Mouse (Mus musculus): ENCODE results near the gene Hist1h4b.

Hist1h4b gene

DNA sequence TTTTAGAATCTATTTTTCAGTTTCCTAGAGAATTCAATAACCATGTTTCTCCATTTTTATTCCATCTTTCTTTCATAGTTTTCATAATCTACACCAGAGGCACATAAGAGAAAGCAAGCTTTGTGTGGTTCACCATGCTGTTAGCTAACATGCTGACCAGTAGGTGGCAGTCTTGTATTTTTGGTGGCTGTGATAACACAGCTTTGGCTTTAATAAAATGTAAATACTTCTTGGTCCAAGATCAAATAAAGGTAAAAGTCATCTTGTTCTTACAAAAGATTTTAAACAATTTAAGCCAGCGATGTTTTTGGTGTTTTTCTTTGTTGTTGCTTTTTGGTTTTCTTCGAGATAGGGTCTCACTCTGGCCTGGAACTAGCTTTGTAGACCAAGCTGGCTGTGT lies 35.7 kb downstream of the Hist1h4b start:
- peak; percentile 31 to 78 for DNase-seq (ENCODE audit: inconsistent age in 2 of 2, low spot score in 1 of 2)

DNA sequence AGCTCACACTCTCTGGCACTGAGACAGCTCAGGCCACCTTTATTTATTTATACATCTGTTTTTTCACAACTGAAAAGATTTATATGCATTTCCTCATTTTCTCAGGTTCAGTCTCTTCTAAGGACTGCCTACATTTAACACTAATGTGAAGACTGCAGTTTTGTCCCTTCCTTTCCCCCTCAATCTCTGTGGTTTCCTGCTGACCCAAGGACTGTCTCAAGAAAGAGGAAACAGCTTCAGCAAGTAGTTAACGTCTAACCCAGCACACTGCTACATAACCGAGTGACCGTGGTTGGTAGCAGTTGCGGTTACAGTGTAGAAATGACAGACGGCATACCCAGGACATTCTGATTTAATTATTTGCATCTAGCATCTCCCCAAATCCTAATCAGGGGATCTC lies 42.6 kb downstream of the Hist1h4b start:
- DNase-seq (ENCODE audit: inconsistent age in 2 of 2, low spot score in 1 of 2): no peak

DNA sequence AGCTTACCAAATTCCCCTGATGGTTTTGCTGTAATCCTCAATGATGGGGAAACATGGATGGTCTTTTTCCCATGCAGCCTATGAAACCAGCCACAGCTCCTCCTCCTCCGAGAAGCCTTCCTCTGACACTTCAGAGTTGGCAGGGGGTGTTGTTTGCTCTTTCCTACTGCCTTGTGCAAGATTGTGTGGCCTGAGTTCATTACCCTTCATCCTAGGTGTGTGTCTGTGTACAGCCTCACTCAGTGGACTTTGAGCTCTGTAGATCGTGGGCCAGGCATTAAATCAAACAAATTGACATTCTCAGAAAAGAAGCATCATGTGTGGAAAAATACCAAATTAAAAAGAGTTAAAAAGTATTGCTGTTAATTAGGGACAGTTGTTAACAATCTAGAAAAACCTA lies 47.7 kb downstream of the Hist1h4b start:
- no peak for DNase-seq (ENCODE audit: inconsistent age in 2 of 2, low spot score in 1 of 2)

DNA sequence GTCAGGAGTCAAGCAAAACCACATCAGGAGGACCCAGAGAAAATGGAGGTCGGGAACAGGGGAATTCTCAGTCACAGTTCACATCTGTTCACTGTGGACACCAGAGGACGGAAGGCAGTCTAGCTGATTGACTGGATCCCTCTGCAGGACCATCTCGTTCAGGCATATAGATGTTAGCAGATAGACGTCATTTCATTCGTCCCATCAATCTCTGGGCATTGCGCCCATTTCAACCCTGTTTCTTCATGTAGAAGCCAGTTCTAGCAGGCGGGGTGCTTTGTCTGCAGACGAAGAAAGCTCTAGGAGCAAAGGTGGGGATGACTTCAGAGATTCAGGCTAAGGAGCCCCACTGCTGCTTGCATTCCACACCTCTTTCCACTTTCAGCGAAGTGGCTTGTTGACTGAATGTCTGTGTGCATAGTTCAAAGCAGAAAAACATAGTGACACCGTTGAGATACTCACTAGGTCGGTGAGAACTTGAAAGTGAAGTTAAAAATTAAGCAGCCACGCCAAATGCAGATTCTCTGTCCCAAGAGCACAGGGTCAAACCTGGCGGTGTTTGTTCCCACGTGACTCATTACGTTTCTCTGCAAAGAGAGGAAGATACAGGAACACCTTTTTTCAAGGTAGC lies 49.7 kb downstream of the Hist1h4b start, which contains the start of gene Slc17a2:
Slc17a2 (plus strand) TSS at position 572 of the 631 bp plus-strand sequence.
- DNase-seq (ENCODE audit: inconsistent age in 2 of 2, low spot score in 1 of 2): no peak
